Mouse (Mus musculus) induced T-regulatory cell, adult 2 months (primary cell): ENCODE data around the gene Gm3106.
"Not testable (repeated sequence)": the region's sequence is repeated elsewhere in the genome, so short reads cannot be mapped to it uniquely, and the experiment has no call there.

Experiments
- DNase-seq: peaks from one replicate; pipeline ENCODE4 v3.0.0-alpha.2; 2012; ENCODE audit warnings: low read depth

Gene Gm3106

DNA sequence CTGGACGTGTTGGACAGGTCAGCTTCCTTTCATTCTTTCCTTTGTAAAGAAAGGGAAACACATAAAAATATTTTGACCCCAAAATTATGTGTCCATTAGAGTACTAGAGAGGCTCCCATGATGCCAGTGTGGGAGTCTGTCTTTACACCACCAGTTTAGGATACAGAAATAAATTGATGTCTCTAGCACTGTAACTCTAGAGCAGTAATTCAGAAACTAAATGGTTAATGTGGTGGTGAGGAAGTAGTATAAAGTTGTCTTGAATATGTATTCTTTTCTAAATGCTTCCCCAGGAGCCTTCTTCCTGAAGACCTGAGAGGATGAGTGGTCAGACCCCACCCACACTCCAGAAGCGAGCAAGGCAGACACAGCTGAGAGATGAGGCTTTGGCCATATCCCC is at the start of gene Gm3106:
TSS of gene Gm3106 (plus strand) at position 301 of the 400 bp plus-strand sequence.
- DNase-seq = not testable (repeated sequence)
